Mouse (Mus musculus) limb, embryonic 11.5 days (tissue): ENCODE data around the gene Tas2r134. TPM values are rescaled to one million over a fixed set of nuclear protein-coding genes. Genes with fewer than 3 reads are reported as not detected.

ENCODE experiments used
- ATAC-seq: fragments of 200-750 bp; cut with Nextera tagmentation; 2 replicates; pipeline ENCODE4 v1.8.0; 2017; ENCODE audit warnings: low read depth; ENCODE audit not compliant: insufficient number of reproducible peaks, low FRiP score, low TSS enrichment
- DNase-seq: peaks from one replicate; pipeline ENCODE4 v3.0.0-alpha.2; 2015; ENCODE audit warnings: low spot score
- H3K27ac ChIP-seq: fragments of 300-500 bp; sonication (generic); replicated peaks from 2 replicates; pipeline ENCODE4 v1.5.1; 2014; ENCODE audit warnings: low read depth, mild to moderate bottlenecking, low read length
- H3K27me3 ChIP-seq: fragments of 300-500 bp; sonication (generic); 2 replicates; pipeline ENCODE4 v1.6.1; 2014; ENCODE audit warnings: mild to moderate bottlenecking, low read length, mixed read lengths; ENCODE audit not compliant: control insufficient read depth, insufficient read depth
- H3K36me3 ChIP-seq: fragments of 300-500 bp; sonication (generic); 2 replicates; pipeline ENCODE4 v1.6.1; 2014; ENCODE audit warnings: mild to moderate bottlenecking, low read length, moderate library complexity, mixed read lengths; ENCODE audit not compliant: control insufficient read depth, insufficient read depth
- H3K4me1 ChIP-seq: fragments of 300-500 bp; sonication (generic); 2 replicates; pipeline ENCODE4 v1.6.1; 2014; ENCODE audit warnings: low read length, mixed read lengths; ENCODE audit not compliant: control insufficient read depth, insufficient read depth
- H3K4me2 ChIP-seq: fragments of 300-500 bp; sonication (generic); 2 replicates; pipeline ENCODE4 v1.6.1; 2014; ENCODE audit warnings: low read depth, mild to moderate bottlenecking, moderate library complexity; ENCODE audit not compliant: severe bottlenecking
- H3K4me3 ChIP-seq: fragments of 300-500 bp; sonication (generic); 2 replicates; pipeline ENCODE4 v1.5.1; 2014; ENCODE audit warnings: low read depth, low read length
- H3K9ac ChIP-seq: fragments of 300-500 bp; sonication (generic); 2 replicates; pipeline ENCODE4 v1.6.1; 2014; ENCODE audit warnings: mild to moderate bottlenecking, low read length
- H3K9me3 ChIP-seq: fragments of 300-500 bp; sonication (generic); 2 replicates; pipeline ENCODE4 v1.6.1; 2016; ENCODE audit warnings: low read length; ENCODE audit not compliant: control insufficient read depth
- WGBS: fragments of 180-500 bp; shearing (Covaris S2); extraction: QIAGEN DNeasy Blood & Tissue Kit; methylation state at CpG from one replicate; pipeline ENCODE4 v1.1.7; 2014; 5-methylcytosine and 5-hydroxymethylcytosine counted together
- polyA plus RNA-seq: library from polyadenylated mRNA; unstranded; fragments of >200 nt; fragmentation: Nextera tagmentation; extraction: Ambion mirVana; gene quantifications from 2 replicates; pipeline ENCODE4 v1.2.1, GENCODE M21; 2014

Gene Tas2r134
- polyA plus RNA-seq, 1 experiment from 2014 or later = not detected

DNA sequence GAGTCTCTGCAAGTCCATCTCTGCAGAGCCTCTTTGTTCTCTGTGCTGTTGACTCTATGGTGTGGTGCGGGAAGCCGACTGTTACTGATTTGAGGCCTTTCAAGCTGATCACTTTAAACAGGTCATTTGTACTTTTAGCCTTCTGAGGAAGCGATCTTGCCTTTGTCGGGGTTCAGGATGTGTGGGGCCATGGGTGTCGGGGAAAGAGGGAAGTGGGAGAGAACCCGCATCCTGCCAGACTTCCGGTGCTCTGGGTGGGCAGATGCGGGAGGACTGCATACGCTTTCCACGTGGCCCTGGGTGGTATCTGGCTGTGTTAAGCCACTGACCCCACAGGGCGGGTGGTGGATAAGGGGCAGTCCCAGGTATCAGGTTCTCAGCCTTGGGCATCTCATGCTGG lies 10.4 kb downstream of the Tas2r134 start:
- no peak overlapping the region for H3K4me3 ChIP-seq
- H3K9ac ChIP-seq = no peak overlapping the region
- WGBS = 86% methylated on average over 11 of the region's 11 CpGs
- H3K27ac ChIP-seq = no peak overlapping the region
- no peak for DNase-seq
- no peaks in the 10 kb centered on the region for H3K9me3 ChIP-seq
- H3K4me1 ChIP-seq = no peaks in the 10 kb centered on the region
- no peaks in the 10 kb centered on the region for H3K36me3 ChIP-seq
- ATAC-seq = no peak
- H3K27me3 ChIP-seq = no peaks in the 10 kb centered on the region
- H3K4me2 ChIP-seq = no peak overlapping the region

- Histone ChIP-seq H3K4me3 (no peak overlapping the region), H3K4me1 (no peaks in the 10 kb centered on the region), H3K27ac (no peak overlapping the region), H3K9me3 (no peaks in the 10 kb centered on the region), H3K4me2 (no peak overlapping the region), H3K9ac (no peak overlapping the region), H3K36me3 (no peaks in the 10 kb centered on the region), H3K27me3 (no peaks in the 10 kb centered on the region)
- WGBS = 90% methylated on average over 7 of the region's 7 CpGs
- DNase-seq (no peak), ATAC-seq (no peak)
Observed at GRCm38 (mm10) chr2:51641635-51642034, 14.3 kb downstream of the Tas2r134 start.

- WGBS = 83% methylated on average over 7 of the region's 7 CpGs
- Histone ChIP-seq H3K4me3 (no peak overlapping the region), H3K9me3 (no peaks in the 10 kb centered on the region), H3K27me3 (no peaks in the 10 kb centered on the region), H3K4me2 (no peak overlapping the region), H3K4me1 (no peaks in the 10 kb centered on the region), H3K36me3 (no peaks in the 10 kb centered on the region), H3K9ac (no peak overlapping the region), H3K27ac (no peak overlapping the region)
- ATAC-seq = no peak
- DNase-seq = no peak
Observed at GRCm38 (mm10) chr2:51643244-51644139, 16.2 kb downstream of the Tas2r134 start.

DNA sequence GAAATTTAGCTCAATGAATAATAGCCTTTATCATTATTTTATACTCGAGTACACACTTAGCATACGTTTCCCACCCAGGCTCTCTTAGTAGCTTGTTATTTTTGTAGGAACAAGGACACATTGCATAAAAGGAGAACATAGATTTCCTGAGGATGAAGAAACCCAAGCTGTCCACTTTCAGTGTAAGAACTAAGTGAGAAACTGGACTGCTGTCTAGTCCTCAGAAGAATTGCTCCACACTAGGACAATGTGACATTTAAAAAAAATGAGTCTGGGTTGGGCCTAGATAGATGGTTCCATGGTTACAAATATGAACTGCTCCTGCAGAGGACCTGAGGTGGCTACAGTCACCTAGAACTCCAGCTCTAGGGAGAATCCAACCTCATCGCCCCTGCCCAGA lies 20.7 kb downstream of the Tas2r134 start:
- DNase-seq (no peak), ATAC-seq (no peak)
- Histone ChIP-seq H3K9me3 (no peaks in the 10 kb centered on the region), H3K36me3 (no peaks in the 10 kb centered on the region), H3K9ac (no peak overlapping the region), H3K27me3 (no peaks in the 10 kb centered on the region), H3K4me1 (no peaks in the 10 kb centered on the region), H3K4me3 (no peak overlapping the region), H3K4me2 (no peak overlapping the region), H3K27ac (no peak overlapping the region)
- WGBS = 93% methylated on average over 3 of the region's 3 CpGs

- 29% methylated on average over 1 of the region's 1 CpGs for WGBS
- Histone ChIP-seq H3K4me2 (no peak overlapping the region), H3K36me3 (no peaks in the 10 kb centered on the region), H3K4me3 (no peak overlapping the region), H3K27ac (no peak overlapping the region), H3K27me3 (no peaks in the 10 kb centered on the region), H3K9ac (no peak overlapping the region), H3K4me1 (no peaks in the 10 kb centered on the region), H3K9me3 (no peaks in the 10 kb centered on the region)
- no peak for ATAC-seq
- no peak for DNase-seq
Observed at GRCm38 (mm10) chr2:51649887-51650286, 22.6 kb downstream of the Tas2r134 start.

GRCm38 (mm10) chr2:51652086-51652485 lies 24.8 kb downstream of the Tas2r134 start:
- H3K9ac ChIP-seq = no peak overlapping the region
- DNase-seq (no peak), ATAC-seq (no peak)
- H3K4me1 ChIP-seq = no peaks in the 10 kb centered on the region
- no peaks in the 10 kb centered on the region for H3K36me3 ChIP-seq
- WGBS = 93% methylated on average over 10 of the region's 10 CpGs
- H3K4me3 ChIP-seq = no peak overlapping the region
- no peaks in the 10 kb centered on the region for H3K27me3 ChIP-seq
- H3K4me2 ChIP-seq = no peak overlapping the region
- no peaks in the 10 kb centered on the region for H3K9me3 ChIP-seq
- no peak overlapping the region for H3K27ac ChIP-seq

- H3K36me3 ChIP-seq = no peaks in the 10 kb centered on the region
- no peak overlapping the region for H3K27ac ChIP-seq
- DNase-seq = no peak
- H3K4me1 ChIP-seq = no peaks in the 10 kb centered on the region
- H3K9me3 ChIP-seq = no peaks in the 10 kb centered on the region
- no peaks in the 10 kb centered on the region for H3K27me3 ChIP-seq
- no peak overlapping the region for H3K4me2 ChIP-seq
- 34% methylated on average over 3 of the region's 3 CpGs for WGBS
- no peak overlapping the region for H3K9ac ChIP-seq
- ATAC-seq = no peak
- no peak overlapping the region for H3K4me3 ChIP-seq
Observed at GRCm38 (mm10) chr2:51657684-51658083, 30.4 kb downstream of the Tas2r134 start.

GRCm38 (mm10) chr2:51658288-51658687 lies 31.0 kb downstream of the Tas2r134 start:
- Histone ChIP-seq H3K4me1 (no peaks in the 10 kb centered on the region), H3K9ac (no peak overlapping the region), H3K27me3 (no peaks in the 10 kb centered on the region), H3K4me2 (no peak overlapping the region), H3K36me3 (no peaks in the 10 kb centered on the region), H3K27ac (no peak overlapping the region), H3K9me3 (no peaks in the 10 kb centered on the region), H3K4me3 (no peak overlapping the region)
- ATAC-seq = no peak
- DNase-seq = no peak
- 47% methylated on average over 5 of the region's 5 CpGs for WGBS

- Histone ChIP-seq H3K27ac (no peak overlapping the region), H3K4me3 (no peak overlapping the region), H3K9me3 (no peaks in the 10 kb centered on the region), H3K27me3 (no peaks in the 10 kb centered on the region), H3K36me3 (no peaks in the 10 kb centered on the region), H3K9ac (no peak overlapping the region), H3K4me1 (no peaks in the 10 kb centered on the region), H3K4me2 (no peak overlapping the region)
- DNase-seq = no peak
- ATAC-seq = no peak
- WGBS = 82% methylated on average over 2 of the region's 2 CpGs
Observed at GRCm38 (mm10) chr2:51674321-51674720, 47.0 kb downstream of the Tas2r134 start.
